Mouse (Mus musculus) myocyte (in vitro differentiated cells): Measurements from ENCODE around the gene Elfn1. TPM values are rescaled to one million over a fixed set of nuclear protein-coding genes. Genes with fewer than 3 reads are reported as not detected.

Source experiments
- H3K27me3 ChIP-seq: one replicate; pipeline ENCODE4 v1.6.1; 2011; ENCODE audit not compliant: control insufficient read depth, insufficient read depth, insufficient read length
- H3K36me3 ChIP-seq: one replicate; pipeline ENCODE4 v1.6.1; 2011; ENCODE audit not compliant: control insufficient read depth, insufficient read depth
- H3K4me2 ChIP-seq: one replicate; pipeline ENCODE4 v1.6.1; 2011; ENCODE audit warnings: low read depth, control low read depth
- H3K4me3 ChIP-seq: one replicate; pipeline ENCODE4 v1.5.1; 2011; ENCODE audit warnings: mild to moderate bottlenecking, control low read depth, moderate library complexity
- H3K79me2 ChIP-seq: one replicate; pipeline ENCODE4 v1.6.1; 2011; ENCODE audit not compliant: control insufficient read depth, insufficient read depth
- H3ac ChIP-seq: one replicate; pipeline ENCODE4 v1.6.1; 2011; ENCODE audit not compliant: control insufficient read depth, insufficient read length
- CEBPB ChIP-seq: IDR thresholded peaks from 2 replicates; pipeline ENCODE4 v1.6.1; 2011; ENCODE audit warnings: mild to moderate bottlenecking, moderate library complexity; ENCODE audit not compliant: poor library complexity, insufficient read depth, severe bottlenecking
- E2F4 ChIP-seq: IDR thresholded peaks from one replicate; pipeline ENCODE4 v1.6.1; 2011; ENCODE audit warnings: mild to moderate bottlenecking, control low read depth, moderate library complexity; ENCODE audit not compliant: insufficient read depth
- MAX ChIP-seq: IDR thresholded peaks from one replicate; pipeline ENCODE4 v1.6.1; 2011; ENCODE audit warnings: low read depth, mild to moderate bottlenecking, control low read depth
- MYOD1 ChIP-seq, 3 experiments: IDR thresholded peaks; one replicate each; pipeline ENCODE4 v1.6.1; 2011; ENCODE audit warnings: control low read depth in 2 of 3, low read depth in 2 of 3, mild to moderate bottlenecking in 2 of 3, moderate library complexity in 1 of 3; ENCODE audit not compliant: insufficient read length in 2 of 3, control insufficient read depth in 1 of 3
- MYOG ChIP-seq, 3 experiments: IDR thresholded peaks; one replicate each; pipeline ENCODE4 v1.6.1; 2011; ENCODE audit warnings: control low read depth in 2 of 3, low read depth in 2 of 3, mild to moderate bottlenecking in 2 of 3; ENCODE audit not compliant: insufficient read length in 2 of 3, control insufficient read depth in 1 of 3, insufficient read depth in 1 of 3
- POLR2A ChIP-seq: IDR thresholded peaks from one replicate; pipeline ENCODE4 v1.6.1; 2011; ENCODE audit warnings: low read depth, mild to moderate bottlenecking, control low read depth, moderate library complexity; ENCODE audit not compliant: insufficient read length
- POLR2AphosphoS2 ChIP-seq: IDR thresholded peaks from one replicate; pipeline ENCODE4 v1.6.1; 2011; ENCODE audit warnings: low read depth, control low read depth; ENCODE audit not compliant: insufficient read length
- REST ChIP-seq: IDR thresholded peaks from one replicate; pipeline ENCODE4 v1.6.1; 2011; ENCODE audit warnings: mild to moderate bottlenecking, control low read depth, moderate library complexity; ENCODE audit not compliant: insufficient read depth, insufficient read length
- SRF ChIP-seq: IDR thresholded peaks from one replicate; pipeline ENCODE4 v1.6.1; 2011; ENCODE audit warnings: low read depth; ENCODE audit not compliant: control insufficient read depth, insufficient read length
- TCF12 ChIP-seq: IDR thresholded peaks from one replicate; pipeline ENCODE4 v1.6.1; 2011; ENCODE audit warnings: mild to moderate bottlenecking, control low read depth; ENCODE audit not compliant: poor library complexity, insufficient read depth, severe bottlenecking
- TCF3 ChIP-seq: IDR thresholded peaks from one replicate; pipeline ENCODE4 v1.6.1; 2011; ENCODE audit warnings: low read depth, control low read depth; ENCODE audit not compliant: insufficient read length
- USF1 ChIP-seq: IDR thresholded peaks from one replicate; pipeline ENCODE4 v1.6.1; 2011; ENCODE audit warnings: low read depth, mild to moderate bottlenecking, control low read depth, moderate library complexity
- polyA plus RNA-seq: library from polyadenylated mRNA; unstranded; fragments of >200 nt; fragmentation: generic; extraction: Trizol; gene quantifications from one replicate; pipeline ENCODE4 v1.2.1, GENCODE M21; 2012; ENCODE audit warnings: missing spikeins

The Elfn1 gene
- polyA plus RNA-seq, 1 experiment: 0.10 TPM

DNA sequence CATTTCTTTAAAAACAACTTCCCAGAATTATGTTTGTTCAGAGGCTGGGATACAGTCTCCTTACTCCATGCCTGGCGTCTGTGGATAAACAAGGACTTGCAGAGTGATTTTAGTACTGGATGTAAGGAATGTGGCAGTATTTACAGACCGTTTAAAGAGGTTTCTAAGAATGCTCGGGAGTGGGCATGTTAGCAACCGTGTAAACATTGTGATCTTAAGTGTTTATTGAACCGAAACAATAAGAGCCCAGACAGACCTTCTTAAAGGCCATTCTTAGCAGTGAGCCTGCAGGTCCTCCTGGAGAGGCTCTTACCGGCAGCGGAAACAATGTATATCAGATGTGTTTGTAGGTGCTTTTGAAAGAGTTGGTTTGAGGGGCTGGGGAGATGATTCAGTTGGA is 30.2 kb upstream of the Elfn1 start:
- no peak overlapping the region for H3K4me3 ChIP-seq
- no peaks in the 10 kb centered on the region for H3K27me3 ChIP-seq
- no peaks in the 10 kb centered on the region for H3K36me3 ChIP-seq
- no peaks in the 10 kb centered on the region for H3K79me2 ChIP-seq
- no peak overlapping the region for H3K4me2 ChIP-seq
- TF ChIP-seq POLR2AphosphoS2: no peak
- no peak for TF ChIP-seq POLR2A
- TF ChIP-seq MYOG (IDR thresholded peaks at IDR 0.05; ENCODE audit: control insufficient read depth in 1 of 3, insufficient read depth in 1 of 3, insufficient read length in 2 of 3, low read depth in 2 of 3): no peak
- TF ChIP-seq MYOD1 (IDR thresholded peaks at IDR 0.05; ENCODE audit: control insufficient read depth in 1 of 3, insufficient read length in 2 of 3, low read depth in 2 of 3): no peak
- TF ChIP-seq MAX: no peak
- TF ChIP-seq REST: no peak
- no peak for TF ChIP-seq SRF
- no peak for TF ChIP-seq TCF12
- no peak for TF ChIP-seq USF1
- TF ChIP-seq E2F4: no peak
- no peak overlapping the region for H3ac ChIP-seq

DNA sequence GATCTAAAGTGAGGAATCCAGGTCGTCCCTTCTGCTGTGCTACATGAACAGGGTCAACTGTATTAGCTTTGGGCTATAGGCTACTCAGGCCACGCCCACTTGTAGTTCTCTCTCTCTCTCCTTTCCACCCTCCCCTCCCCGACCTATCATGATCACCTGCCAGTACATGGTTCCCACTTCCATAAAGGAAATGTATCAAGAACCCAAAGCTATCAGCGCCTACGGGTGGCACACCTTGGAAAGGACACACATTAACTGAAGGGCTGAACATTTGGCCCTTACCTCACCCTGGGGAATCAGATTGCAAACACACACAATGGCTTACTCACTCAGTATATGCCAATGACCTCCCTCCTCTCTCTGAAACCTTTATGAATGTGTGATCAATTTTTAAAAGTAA is 28.0 kb upstream of the Elfn1 start:
- no peaks in the 10 kb centered on the region for H3K36me3 ChIP-seq
- no peak overlapping the region for H3ac ChIP-seq
- no peak overlapping the region for H3K4me3 ChIP-seq
- no peaks in the 10 kb centered on the region for H3K79me2 ChIP-seq
- H3K4me2 ChIP-seq: no peak overlapping the region
- H3K27me3 ChIP-seq: no peaks in the 10 kb centered on the region
- TF ChIP-seq USF1 (no peak), SRF (no peak), MYOG (IDR thresholded peaks at IDR 0.05; ENCODE audit: control insufficient read depth in 1 of 3, insufficient read depth in 1 of 3, insufficient read length in 2 of 3, low read depth in 2 of 3) (no peak), REST (no peak), MAX (no peak), CEBPB (no peak)

DNA sequence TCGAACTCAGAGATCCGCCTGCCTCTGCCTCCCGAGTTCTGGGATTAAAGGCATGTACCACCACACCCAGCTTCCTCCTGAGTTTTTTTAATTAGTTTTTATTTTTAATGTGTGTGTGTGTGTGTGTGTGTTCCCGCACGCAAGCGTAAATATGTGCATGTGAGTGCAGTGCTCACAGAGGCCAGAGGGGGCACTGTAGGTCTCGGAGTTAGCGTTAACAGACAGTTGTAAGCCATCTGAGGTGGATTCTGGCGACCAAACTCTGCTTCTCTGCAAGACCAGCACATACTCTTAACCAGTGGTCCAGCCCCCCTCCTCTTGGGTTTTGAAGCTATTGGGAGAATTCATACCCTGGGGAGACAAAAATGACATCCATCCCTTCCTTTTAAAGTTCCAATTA is 26.6 kb upstream of the Elfn1 start:
- H3K27me3 ChIP-seq: no peaks in the 10 kb centered on the region
- no peaks in the 10 kb centered on the region for H3K36me3 ChIP-seq
- no peak overlapping the region for H3K4me2 ChIP-seq
- TF ChIP-seq MYOG (IDR thresholded peaks at IDR 0.05; ENCODE audit: control insufficient read depth in 1 of 3, insufficient read depth in 1 of 3, insufficient read length in 2 of 3, low read depth in 2 of 3) (no peak), TCF3 (no peak)
- H3K4me3 ChIP-seq: no peak overlapping the region
- no peak overlapping the region for H3ac ChIP-seq
- H3K79me2 ChIP-seq: no peaks in the 10 kb centered on the region

DNA sequence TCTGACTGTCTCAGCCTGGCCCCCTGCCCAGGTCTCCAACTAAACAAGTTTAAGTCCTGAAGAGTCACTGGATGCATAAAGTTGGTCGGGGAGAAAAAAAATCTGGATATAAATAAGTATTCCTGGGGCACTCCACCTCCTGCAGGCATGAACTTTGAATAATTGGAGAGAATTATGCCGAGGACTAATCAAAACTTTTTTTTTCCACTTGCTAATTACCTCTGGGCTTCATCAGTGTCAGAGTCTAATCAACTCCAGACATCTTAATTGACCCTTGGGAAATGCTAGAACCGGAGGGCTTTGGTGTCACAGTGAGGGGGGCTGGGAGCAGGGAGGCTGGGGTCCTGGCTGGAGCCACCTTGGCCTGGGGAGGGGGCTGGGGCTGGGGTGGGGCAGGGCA is 19.1 kb upstream of the Elfn1 start:
- no peak overlapping the region for H3K4me3 ChIP-seq
- peaks cover 11% of the 10 kb centered on the region for H3K27me3 ChIP-seq
- H3K4me2 ChIP-seq: no peak overlapping the region
- H3K36me3 ChIP-seq: no peaks in the 10 kb centered on the region
- H3ac ChIP-seq: no peak overlapping the region
- no peaks in the 10 kb centered on the region for H3K79me2 ChIP-seq
- TF ChIP-seq CEBPB (no peak), TCF12 (no peak), MAX (no peak), POLR2AphosphoS2 (no peak), USF1 (no peak), POLR2A (no peak), REST (no peak), MYOD1 (IDR thresholded peaks at IDR 0.05; ENCODE audit: control insufficient read depth in 1 of 3, insufficient read length in 2 of 3, low read depth in 2 of 3) (no peak), SRF (no peak), E2F4 (no peak), TCF3 (no peak), MYOG (IDR thresholded peaks at IDR 0.05; ENCODE audit: control insufficient read depth in 1 of 3, insufficient read depth in 1 of 3, insufficient read length in 2 of 3, low read depth in 2 of 3) (no peak)

DNA sequence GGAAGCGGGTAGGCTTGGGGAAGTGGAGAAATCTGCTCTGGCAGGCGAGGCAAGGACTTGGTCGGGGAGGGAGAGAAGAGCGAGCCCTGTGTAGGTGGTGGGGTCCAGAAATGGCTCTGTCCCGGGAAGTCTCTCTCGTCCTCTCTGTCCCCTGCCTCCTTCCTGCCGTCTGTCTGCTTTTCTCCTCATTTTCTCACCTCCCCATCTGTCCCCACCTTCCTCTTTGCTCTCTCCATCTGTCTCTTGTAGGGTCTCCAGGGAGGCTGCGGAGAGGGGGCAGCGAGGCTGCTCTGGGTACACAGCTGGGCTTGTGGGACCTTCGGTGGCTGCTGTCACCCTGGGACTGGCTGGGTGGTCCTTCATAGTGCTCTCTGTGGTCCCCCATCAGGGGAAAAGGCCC is 18.4 kb upstream of the Elfn1 start:
- H3K4me3 ChIP-seq: no peak overlapping the region
- TF ChIP-seq MYOG (IDR thresholded peaks at IDR 0.05; ENCODE audit: control insufficient read depth in 1 of 3, insufficient read depth in 1 of 3, insufficient read length in 2 of 3, low read depth in 2 of 3) (no peak), USF1 (no peak), REST (no peak), SRF (no peak), TCF12 (no peak), TCF3 (no peak), POLR2A (no peak), MAX (no peak), CEBPB (no peak), POLR2AphosphoS2 (no peak), E2F4 (no peak), MYOD1 (IDR thresholded peaks at IDR 0.05; ENCODE audit: control insufficient read depth in 1 of 3, insufficient read length in 2 of 3, low read depth in 2 of 3) (no peak)
- no peaks in the 10 kb centered on the region for H3K36me3 ChIP-seq
- H3K79me2 ChIP-seq: no peaks in the 10 kb centered on the region
- H3K27me3 ChIP-seq: peaks cover 11% of the 10 kb centered on the region
- H3K4me2 ChIP-seq: no peak overlapping the region
- no peak overlapping the region for H3ac ChIP-seq
